Mouse (Mus musculus): Measurements from ENCODE around the gene Rln3.

GRCm38 (mm10) chr8:84015833-84016232 is 29.0 kb downstream of the Rln3 start:
- TF ChIP-seq CTCF (IDR thresholded peaks at IDR 0.05; ENCODE audit: low read depth, low read length) (no peak), GATA1 (IDR thresholded peaks at IDR 0.05; ENCODE audit: borderline replicate concordance, low read length) (no peak)
